Mouse (Mus musculus) thymus, adult 2 months (tissue): ENCODE data around the gene Nr3c2.

Source experiments
- CTCF ChIP-seq: fragments of 200-500 bp; IDR thresholded peaks from 2 replicates; pipeline ENCODE4 v1.5.1; 2012; ENCODE audit warnings: mild to moderate bottlenecking, control low read depth, low read length, moderate library complexity, borderline replicate concordance; ENCODE audit not compliant: control insufficient read depth, poor library complexity, insufficient read depth; ENCODE audit errors: extremely low read depth
- POLR2A ChIP-seq: fragments of 200-500 bp; IDR thresholded peaks from 2 replicates; pipeline ENCODE4 v1.6.1; 2012; ENCODE audit warnings: mild to moderate bottlenecking, low read length, control low read depth, moderate library complexity; ENCODE audit not compliant: control insufficient read depth, poor library complexity, insufficient read depth; ENCODE audit errors: extremely low read depth

- TF ChIP-seq CTCF (no peak), POLR2A (no peak)
Observed at GRCm38 (mm10) chr8:76972947-76973552, 73.8 kb downstream of the Nr3c2 start.
